Mouse (Mus musculus): ENCODE data around the gene Aldh3b1.

The Aldh3b1 gene

GRCm38 (mm10) chr19:3882214-3882613 lies 47.4 kb downstream of the Aldh3b1 start:
- in situ Hi-C loops (cut with MboI, MseI), result no loop called here

- in situ Hi-C loops (cut with MboI, MseI), result no loop called here
These were observed 49.4 kb downstream of the Aldh3b1 start for GRCm38 (mm10) chr19:3880054-3880848.

DNA sequence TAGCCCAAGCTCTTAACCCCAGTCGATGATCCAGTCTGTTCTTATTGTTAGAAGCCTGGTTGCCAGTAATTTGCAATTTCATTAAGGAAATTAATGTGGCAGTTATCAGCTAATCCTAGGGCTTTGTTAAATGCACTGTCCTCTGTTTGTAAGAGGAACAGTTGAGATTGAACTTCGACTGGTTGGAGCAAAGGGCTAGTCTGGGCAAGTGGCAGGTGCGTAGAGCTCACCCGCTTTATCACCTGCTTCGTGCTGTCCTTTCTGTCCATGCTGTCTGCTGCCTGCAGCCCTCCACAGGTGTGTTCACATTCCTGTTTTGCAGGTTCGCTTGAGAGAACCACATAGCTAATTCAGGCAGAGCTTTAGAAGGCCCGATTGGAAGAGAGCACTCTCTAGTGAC lies 54.6 kb downstream of the Aldh3b1 start:
- in situ Hi-C loops (cut with MboI, MseI), result no loop called here

DNA sequence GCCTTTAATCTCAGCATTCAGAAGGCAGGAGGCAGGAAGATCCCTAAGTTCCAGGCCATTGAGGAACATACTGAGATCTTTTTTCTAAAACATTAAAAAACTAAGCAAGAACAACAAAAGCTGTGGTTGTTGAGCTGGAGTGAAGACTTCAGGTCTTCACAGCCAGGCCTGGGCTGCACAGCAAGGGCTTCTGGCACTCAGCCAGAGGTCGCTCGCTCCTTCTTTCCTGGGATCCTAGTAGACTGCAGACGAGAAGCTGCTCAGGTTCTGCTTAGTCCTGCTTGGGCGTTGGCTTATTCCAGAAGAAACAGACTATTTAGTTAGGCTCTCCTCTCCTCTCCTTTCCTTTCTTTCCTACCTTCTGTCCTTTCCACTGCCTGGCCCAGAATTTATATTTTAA lies 57.2 kb downstream of the Aldh3b1 start:
- in situ Hi-C loops (cut with MboI, MseI), result no loop called here

- in situ Hi-C loops (cut with MboI, MseI), result no loop called here
These were observed 58.1 kb downstream of the Aldh3b1 start for GRCm38 (mm10) chr19:3871468-3871867.

- in situ Hi-C loops (cut with MboI, MseI), result no loop called here
These were observed 61.3 kb downstream of the Aldh3b1 start for GRCm38 (mm10) chr19:3868290-3868689.

- in situ Hi-C loops (cut with MboI, MseI), result no loop called here
These were observed 64.6 kb downstream of the Aldh3b1 start for GRCm38 (mm10) chr19:3864960-3865359.

All from regulatory T cell (primary cell).